Mouse (Mus musculus) heart, embryonic 11.5 days (tissue): ENCODE measurements at regions not wholly inside any gene's neighbourhood (a gene's known extent, or its start where the extent isn't known, plus 50 kb on each side); places are given as distances from the start of the nearest gene placed in this dataset.

Source experiments
- ATAC-seq: fragments of 200-750 bp; cut with Nextera tagmentation; replicated peaks from 2 replicates; pipeline ENCODE4 v1.8.0; 2017; ENCODE audit warnings: moderate library complexity; ENCODE audit not compliant: insufficient number of reproducible peaks, low FRiP score, low TSS enrichment
- H3K27ac ChIP-seq: fragments of 300-500 bp; sonication (generic); 2 replicates; pipeline ENCODE4 v1.5.1; 2014; ENCODE audit warnings: mild to moderate bottlenecking, low read depth, low read length
- H3K27me3 ChIP-seq: fragments of 300-500 bp; sonication (generic); 2 replicates; pipeline ENCODE4 v1.6.1; 2014; ENCODE audit warnings: mild to moderate bottlenecking, low read length, mixed read lengths; ENCODE audit not compliant: control insufficient read depth, insufficient read depth
- H3K36me3 ChIP-seq: fragments of 300-500 bp; sonication (generic); 2 replicates; pipeline ENCODE4 v1.6.1; 2014; ENCODE audit warnings: mild to moderate bottlenecking, low read length, moderate library complexity, mixed read lengths; ENCODE audit not compliant: control insufficient read depth, insufficient read depth
- H3K4me1 ChIP-seq: fragments of 300-500 bp; sonication (generic); 2 replicates; pipeline ENCODE4 v1.6.1; 2014; ENCODE audit warnings: low read length; ENCODE audit not compliant: control insufficient read depth, insufficient read depth
- H3K4me2 ChIP-seq: fragments of 300-500 bp; sonication (generic); 2 replicates; pipeline ENCODE4 v1.6.1; 2014; ENCODE audit warnings: mild to moderate bottlenecking, moderate library complexity
- H3K4me3 ChIP-seq: fragments of 300-500 bp; sonication (generic); 2 replicates; pipeline ENCODE4 v1.5.1; 2014; ENCODE audit warnings: low read depth, low read length
- H3K9ac ChIP-seq: fragments of 300-500 bp; sonication (generic); 2 replicates; pipeline ENCODE4 v1.6.1; 2014; ENCODE audit warnings: mild to moderate bottlenecking, low read depth, low read length, moderate library complexity
- H3K9me3 ChIP-seq: fragments of 300-500 bp; sonication (generic); replicated peaks from 2 replicates; pipeline ENCODE4 v1.6.1; 2016; ENCODE audit warnings: low read length; ENCODE audit not compliant: control insufficient read depth
- WGBS: fragments of 180-500 bp; shearing (Covaris S2); extraction: QIAGEN DNeasy Blood & Tissue Kit; methylation state at CpG from one replicate; pipeline ENCODE4 v1.1.7; 2014; ENCODE audit not compliant: insufficient replicate concordance; 5-methylcytosine and 5-hydroxymethylcytosine counted together

GRCm38 (mm10) chr9:74021339-74021738 lies 52.6 kb upstream of the Unc13c start:
- Histone ChIP-seq H3K36me3 (no peaks in the 10 kb centered on the region), H3K9ac (no peak overlapping the region), H3K27ac (no peak overlapping the region), H3K27me3 (peaks cover 13% of the 10 kb centered on the region), H3K9me3 (no peaks in the 10 kb centered on the region), H3K4me1 (peaks cover 7% of the 10 kb centered on the region; the same call in 1 of the 2 replicates), H3K4me2 (peak overlapping the region; percentile 34; the same call in 1 of the 2 replicates), H3K4me3 (no peak overlapping the region)
- WGBS = 7% methylated on average over 6 of the region's 6 CpGs
- peak; percentile 74 for ATAC-seq

GRCm38 (mm10) chr9:74023922-74024321 lies 55.2 kb upstream of the Unc13c start:
- H3K4me2 ChIP-seq = no peak overlapping the region
- no peak for ATAC-seq
- no peaks in the 10 kb centered on the region for H3K36me3 ChIP-seq
- H3K27ac ChIP-seq = no peak overlapping the region
- H3K4me1 ChIP-seq = peaks cover 7% of the 10 kb centered on the region; the same call in 1 of the 2 replicates
- no peak overlapping the region for H3K9ac ChIP-seq
- 50% methylated on average over 3 of the region's 3 CpGs for WGBS
- H3K4me3 ChIP-seq = no peak overlapping the region
- no peaks in the 10 kb centered on the region for H3K9me3 ChIP-seq
- H3K27me3 ChIP-seq = peaks cover 13% of the 10 kb centered on the region

- no peak overlapping the region for H3K9ac ChIP-seq
- WGBS = 33% methylated on average over 3 of the region's 3 CpGs
These were observed 57.4 kb upstream of the Unc13c start for GRCm38 (mm10) chr9:74026131-74026530.

GRCm38 (mm10) chr9:74028438-74028837 lies 59.7 kb upstream of the Unc13c start:
- WGBS = 36% methylated on average over 1 of the region's 1 CpGs
- no peak overlapping the region for H3K4me2 ChIP-seq

More at GRCm38 (mm10) chr9:74026131-74026530, 57.4 kb upstream of the Unc13c start:
- peaks cover 5% of the 10 kb centered on the region; the same call in 1 of the 2 replicates for H3K4me1 ChIP-seq
- no peak overlapping the region for H3K27ac ChIP-seq
- H3K4me2 ChIP-seq = no peak overlapping the region
- no peaks in the 10 kb centered on the region for H3K36me3 ChIP-seq
- H3K4me3 ChIP-seq = no peak overlapping the region
- H3K27me3 ChIP-seq = peaks cover 13% of the 10 kb centered on the region
- no peaks in the 10 kb centered on the region for H3K9me3 ChIP-seq
- ATAC-seq = no peak

GRCm38 (mm10) chr9:74045936-74046335 lies 64.2 kb upstream of the Wdr72 start:
- Histone ChIP-seq H3K27me3 (no peaks in the 10 kb centered on the region), H3K27ac (no peak overlapping the region), H3K9me3 (no peaks in the 10 kb centered on the region), H3K36me3 (no peaks in the 10 kb centered on the region), H3K9ac (no peak overlapping the region), H3K4me2 (no peak overlapping the region), H3K4me1 (0 out of 2 replicates have a peak, but pooled peaks cover 3% of the 10 kb centered on the region), H3K4me3 (no peak overlapping the region)
- ATAC-seq = peak; percentile 52; the same call in 1 of the 2 replicates
- 68% methylated on average over 3 of the region's 3 CpGs for WGBS

More at GRCm38 (mm10) chr9:74028438-74028837, 59.7 kb upstream of the Unc13c start:
- peaks cover 13% of the 10 kb centered on the region for H3K27me3 ChIP-seq
- no peaks in the 10 kb centered on the region for H3K36me3 ChIP-seq
- H3K9me3 ChIP-seq = no peaks in the 10 kb centered on the region
- no peak overlapping the region for H3K4me3 ChIP-seq
- no peak overlapping the region for H3K27ac ChIP-seq
- H3K9ac ChIP-seq = no peak overlapping the region
- ATAC-seq = no peak
- no peaks in the 10 kb centered on the region for H3K4me1 ChIP-seq

GRCm38 (mm10) chr9:74049776-74050175 lies 60.4 kb upstream of the Wdr72 start:
- Histone ChIP-seq H3K4me3 (no peak overlapping the region), H3K4me1 (0 out of 2 replicates have a peak, but pooled peaks cover 3% of the 10 kb centered on the region), H3K4me2 (no peak overlapping the region), H3K27ac (no peak overlapping the region), H3K36me3 (no peaks in the 10 kb centered on the region), H3K27me3 (no peaks in the 10 kb centered on the region), H3K9me3 (no peaks in the 10 kb centered on the region), H3K9ac (no peak overlapping the region)
- WGBS = 68% methylated on average over 3 of the region's 3 CpGs
- no peak for ATAC-seq

- Histone ChIP-seq H3K9ac (no peak overlapping the region), H3K27ac (no peak overlapping the region), H3K4me3 (no peak overlapping the region), H3K9me3 (no peaks in the 10 kb centered on the region), H3K27me3 (no peaks in the 10 kb centered on the region), H3K4me2 (no peak overlapping the region), H3K36me3 (no peaks in the 10 kb centered on the region), H3K4me1 (0 out of 2 replicates have a peak, but pooled peaks cover 2% of the 10 kb centered on the region)
- no peak for ATAC-seq
- 52% methylated on average over 5 of the region's 5 CpGs for WGBS
These were observed 53.4 kb upstream of the Wdr72 start for GRCm38 (mm10) chr9:74056709-74057108.

- no peak overlapping the region for H3K9ac ChIP-seq
- H3K36me3 ChIP-seq = no peaks in the 10 kb centered on the region
- H3K27ac ChIP-seq = no peak overlapping the region
- 62% methylated on average over 3 of the region's 3 CpGs for WGBS
- H3K4me3 ChIP-seq = no peak overlapping the region
- no peaks in the 10 kb centered on the region for H3K9me3 ChIP-seq
- H3K4me2 ChIP-seq = no peak overlapping the region
- no peak for ATAC-seq
- 0 out of 2 replicates have a peak, but pooled peaks cover 2% of the 10 kb centered on the region for H3K4me1 ChIP-seq
- H3K27me3 ChIP-seq = no peaks in the 10 kb centered on the region
These were observed 52.6 kb upstream of the Wdr72 start for GRCm38 (mm10) chr9:74057476-74058076.
